Mouse (Mus musculus): ENCODE data around the gene Ugt1a8. TPM values are rescaled to one million over a fixed set of nuclear protein-coding genes. Genes with fewer than 3 reads are reported as not detected.

Ugt1a8 gene
- polyA plus RNA-seq, 1 experiment from 2014 or later = not detected

- Histone ChIP-seq H3K4me2 (ENCODE audit: low read length) (no peak overlapping the region), H3K27me3 (ENCODE audit: control insufficient read depth, insufficient read depth, low read length) (no peaks in the 10 kb centered on the region), H3K9ac (ENCODE audit: low read length) (no peak overlapping the region), H3K4me1 (ENCODE audit: control insufficient read depth in 2 of 2, insufficient read depth in 2 of 2, low read length in 2 of 2) (no peaks in the 10 kb centered on the region), H3K27ac (replicated peaks in 1 of 2; ENCODE audit: control insufficient read depth in 1 of 2, insufficient read depth in 1 of 2, low read depth in 2 of 2, low read length in 2 of 2) (no peak overlapping the region), H3K4me3 (ENCODE audit: control insufficient read depth in 1 of 2, insufficient read depth in 1 of 2, low read depth in 1 of 2, low read length in 2 of 2) (no peak overlapping the region), H3K36me3 (ENCODE audit: control insufficient read depth, insufficient read depth, low read length) (no peaks in the 10 kb centered on the region), H3K9me3 (ENCODE audit: control insufficient read depth, low read length) (peaks cover 94% of the 10 kb centered on the region)
- WGBS = 57% methylated on average over 5 of the region's 5 CpGs
- no peak for ATAC-seq (ENCODE audit: insufficient number of reproducible peaks, insufficient read depth, low FRiP score, low read depth)
These were observed 156.2 kb downstream of the Ugt1a8 start for GRCm38 (mm10) chr1:88243861-88244260.

GRCm38 (mm10) chr1:88245881-88246280 is 158.3 kb downstream of the Ugt1a8 start:
- ATAC-seq (ENCODE audit: insufficient number of reproducible peaks, insufficient read depth, low FRiP score, low read depth) = no peak
- WGBS = 75% methylated on average over 6 of the region's 6 CpGs
- Histone ChIP-seq H3K27ac (replicated peaks in 1 of 2; ENCODE audit: control insufficient read depth in 1 of 2, insufficient read depth in 1 of 2, low read depth in 2 of 2, low read length in 2 of 2) (no peak overlapping the region), H3K4me3 (ENCODE audit: control insufficient read depth in 1 of 2, insufficient read depth in 1 of 2, low read depth in 1 of 2, low read length in 2 of 2) (no peak overlapping the region), H3K4me1 (ENCODE audit: control insufficient read depth in 2 of 2, insufficient read depth in 2 of 2, low read length in 2 of 2) (no peaks in the 10 kb centered on the region), H3K4me2 (ENCODE audit: low read length) (no peak overlapping the region), H3K9me3 (ENCODE audit: control insufficient read depth, low read length) (peaks cover 94% of the 10 kb centered on the region), H3K36me3 (ENCODE audit: control insufficient read depth, insufficient read depth, low read length) (no peaks in the 10 kb centered on the region), H3K27me3 (ENCODE audit: control insufficient read depth, insufficient read depth, low read length) (no peaks in the 10 kb centered on the region), H3K9ac (ENCODE audit: low read length) (no peak overlapping the region)

DNA sequence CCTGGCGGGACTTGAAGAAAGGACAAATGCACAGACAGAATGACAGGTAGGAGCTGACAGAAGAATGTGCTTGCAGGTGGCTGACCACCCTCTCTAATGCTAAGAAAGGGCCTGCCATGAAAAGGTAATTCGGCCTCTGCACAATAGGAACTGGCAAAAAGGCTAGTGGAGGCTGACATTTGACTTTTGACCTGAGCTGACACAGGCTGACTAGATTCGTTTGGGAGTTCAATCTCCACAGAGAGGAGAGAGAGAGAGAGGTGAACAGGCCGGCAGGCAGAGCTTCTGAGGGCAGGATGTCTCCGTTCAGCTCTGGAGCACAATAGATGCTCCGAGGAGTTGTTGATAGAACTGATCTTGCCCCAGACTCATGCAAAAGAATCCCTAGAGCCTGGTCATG is 158.8 kb downstream of the Ugt1a8 start:
- Histone ChIP-seq H3K27me3 (ENCODE audit: control insufficient read depth, insufficient read depth, low read length) (no peaks in the 10 kb centered on the region), H3K9me3 (ENCODE audit: control insufficient read depth, low read length) (peaks cover 94% of the 10 kb centered on the region), H3K4me2 (ENCODE audit: low read length) (no peak overlapping the region), H3K27ac (replicated peaks in 1 of 2; ENCODE audit: control insufficient read depth in 1 of 2, insufficient read depth in 1 of 2, low read depth in 2 of 2, low read length in 2 of 2) (no peak overlapping the region), H3K4me1 (ENCODE audit: control insufficient read depth in 2 of 2, insufficient read depth in 2 of 2, low read length in 2 of 2) (no peaks in the 10 kb centered on the region), H3K9ac (ENCODE audit: low read length) (no peak overlapping the region), H3K4me3 (ENCODE audit: control insufficient read depth in 1 of 2, insufficient read depth in 1 of 2, low read depth in 1 of 2, low read length in 2 of 2) (no peak overlapping the region), H3K36me3 (ENCODE audit: control insufficient read depth, insufficient read depth, low read length) (no peaks in the 10 kb centered on the region)
- ATAC-seq (ENCODE audit: insufficient number of reproducible peaks, insufficient read depth, low FRiP score, low read depth) = no peak
- 40% methylated on average over 6 of the region's 6 CpGs for WGBS

GRCm38 (mm10) chr1:88247660-88248059 is 160.0 kb downstream of the Ugt1a8 start:
- Histone ChIP-seq H3K9me3 (ENCODE audit: control insufficient read depth, low read length) (peaks cover 92% of the 10 kb centered on the region), H3K4me3 (ENCODE audit: control insufficient read depth in 1 of 2, insufficient read depth in 1 of 2, low read depth in 1 of 2, low read length in 2 of 2) (no peak overlapping the region), H3K36me3 (ENCODE audit: control insufficient read depth, insufficient read depth, low read length) (no peaks in the 10 kb centered on the region), H3K4me2 (ENCODE audit: low read length) (no peak overlapping the region), H3K4me1 (ENCODE audit: control insufficient read depth in 2 of 2, insufficient read depth in 2 of 2, low read length in 2 of 2) (no peaks in the 10 kb centered on the region), H3K9ac (ENCODE audit: low read length) (no peak overlapping the region), H3K27ac (replicated peaks in 1 of 2; ENCODE audit: control insufficient read depth in 1 of 2, insufficient read depth in 1 of 2, low read depth in 2 of 2, low read length in 2 of 2) (no peak overlapping the region), H3K27me3 (ENCODE audit: control insufficient read depth, insufficient read depth, low read length) (no peaks in the 10 kb centered on the region)
- ATAC-seq (ENCODE audit: insufficient number of reproducible peaks, insufficient read depth, low FRiP score, low read depth) = no peak
- 42% methylated on average over 2 of the region's 2 CpGs for WGBS

DNA sequence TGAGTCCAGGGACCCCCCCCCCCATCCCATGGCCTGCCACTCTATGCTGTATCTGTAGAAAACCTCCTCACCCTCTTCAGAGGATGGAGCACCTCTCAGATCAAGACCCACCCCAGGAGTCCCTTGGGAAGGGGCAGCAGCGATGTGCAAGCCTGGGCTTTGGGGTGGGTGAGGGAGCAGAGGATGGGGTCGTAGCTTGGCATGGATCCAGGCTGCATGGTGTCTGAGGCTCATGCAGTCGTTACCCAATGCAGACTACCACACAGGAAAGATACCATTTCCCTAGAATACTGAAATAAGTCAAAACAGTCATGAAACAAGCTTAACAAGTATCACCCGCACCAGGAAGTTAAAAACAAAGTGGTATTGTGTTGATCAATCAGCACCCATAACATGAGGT is 161.0 kb downstream of the Ugt1a8 start:
- H3K9me3 ChIP-seq (ENCODE audit: control insufficient read depth, low read length) = peaks cover 94% of the 10 kb centered on the region
- ATAC-seq (ENCODE audit: insufficient number of reproducible peaks, insufficient read depth, low FRiP score, low read depth) = no peak

DNA sequence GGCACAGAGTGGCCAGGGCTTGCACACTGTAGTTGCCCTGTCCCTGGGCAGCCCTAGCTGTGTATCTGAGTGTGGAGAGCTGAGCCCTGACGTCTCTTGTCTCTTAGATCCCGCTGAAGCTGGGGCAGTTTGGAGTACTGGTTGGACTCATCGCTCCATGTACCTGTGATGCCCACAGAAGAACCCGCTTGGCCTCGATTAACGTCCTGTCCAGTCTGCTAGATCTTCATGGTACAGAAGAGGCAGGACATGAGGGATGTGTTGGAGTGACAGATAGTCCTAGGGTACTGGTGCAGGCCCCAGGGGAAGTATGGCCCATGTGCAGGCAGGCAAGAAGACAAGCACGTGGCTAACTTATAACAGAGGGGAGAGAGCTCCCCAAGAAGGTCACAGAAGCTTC is 162.0 kb downstream of the Ugt1a8 start:
- Histone ChIP-seq H3K9me3 (ENCODE audit: control insufficient read depth, low read length) (peaks cover 95% of the 10 kb centered on the region), H3K4me3 (ENCODE audit: control insufficient read depth in 1 of 2, insufficient read depth in 1 of 2, low read depth in 1 of 2, low read length in 2 of 2) (no peak overlapping the region), H3K27ac (replicated peaks in 1 of 2; ENCODE audit: control insufficient read depth in 1 of 2, insufficient read depth in 1 of 2, low read depth in 2 of 2, low read length in 2 of 2) (no peak overlapping the region), H3K4me1 (ENCODE audit: control insufficient read depth in 2 of 2, insufficient read depth in 2 of 2, low read length in 2 of 2) (no peaks in the 10 kb centered on the region), H3K27me3 (ENCODE audit: control insufficient read depth, insufficient read depth, low read length) (no peaks in the 10 kb centered on the region), H3K9ac (ENCODE audit: low read length) (no peak overlapping the region), H3K36me3 (ENCODE audit: control insufficient read depth, insufficient read depth, low read length) (no peaks in the 10 kb centered on the region), H3K4me2 (ENCODE audit: low read length) (no peak overlapping the region)
- 69% methylated on average over 7 of the region's 7 CpGs for WGBS
- ATAC-seq (ENCODE audit: insufficient number of reproducible peaks, insufficient read depth, low FRiP score, low read depth) = no peak

More for the DNA sequence above, 161.0 kb downstream of the Ugt1a8 start:
- 59% methylated on average over 4 of the region's 4 CpGs for WGBS
- Histone ChIP-seq H3K27me3 (ENCODE audit: control insufficient read depth, insufficient read depth, low read length) (no peaks in the 10 kb centered on the region), H3K9ac (ENCODE audit: low read length) (no peak overlapping the region), H3K36me3 (ENCODE audit: control insufficient read depth, insufficient read depth, low read length) (no peaks in the 10 kb centered on the region), H3K27ac (replicated peaks in 1 of 2; ENCODE audit: control insufficient read depth in 1 of 2, insufficient read depth in 1 of 2, low read depth in 2 of 2, low read length in 2 of 2) (no peak overlapping the region), H3K4me1 (ENCODE audit: control insufficient read depth in 2 of 2, insufficient read depth in 2 of 2, low read length in 2 of 2) (no peaks in the 10 kb centered on the region), H3K4me2 (ENCODE audit: low read length) (no peak overlapping the region), H3K4me3 (ENCODE audit: control insufficient read depth in 1 of 2, insufficient read depth in 1 of 2, low read depth in 1 of 2, low read length in 2 of 2) (no peak overlapping the region)

DNA sequence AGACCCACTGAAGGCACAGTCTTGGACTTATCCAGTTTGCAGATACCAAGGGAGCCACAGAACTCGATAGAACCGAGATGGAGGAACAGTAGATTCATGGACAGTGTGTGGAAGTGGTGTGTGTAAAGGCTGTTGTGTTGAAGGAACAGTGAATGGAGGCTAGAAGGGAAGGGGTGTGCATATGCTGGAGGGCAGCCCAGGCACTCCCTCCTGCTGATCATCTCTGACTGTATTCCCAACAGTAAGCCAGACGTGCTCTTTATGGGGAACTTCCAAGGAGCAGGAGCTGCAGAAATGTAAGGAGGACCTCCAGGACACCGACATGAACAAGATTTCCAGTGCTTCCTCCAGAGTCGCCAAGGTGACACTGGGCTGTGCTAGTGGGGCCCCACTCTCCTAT is 162.4 kb downstream of the Ugt1a8 start:
- H3K4me1 ChIP-seq (ENCODE audit: control insufficient read depth in 2 of 2, insufficient read depth in 2 of 2, low read length in 2 of 2) = no peaks in the 10 kb centered on the region
- no peak for ATAC-seq (ENCODE audit: insufficient number of reproducible peaks, insufficient read depth, low FRiP score, low read depth)
- no peaks in the 10 kb centered on the region for H3K27me3 ChIP-seq (ENCODE audit: control insufficient read depth, insufficient read depth, low read length)
- no peaks in the 10 kb centered on the region for H3K36me3 ChIP-seq (ENCODE audit: control insufficient read depth, insufficient read depth, low read length)
- H3K9me3 ChIP-seq (ENCODE audit: control insufficient read depth, low read length) = peaks cover 95% of the 10 kb centered on the region
- no peak overlapping the region for H3K4me2 ChIP-seq (ENCODE audit: low read length)
- no peak overlapping the region for H3K27ac ChIP-seq (replicated peaks in 1 of 2; ENCODE audit: control insufficient read depth in 1 of 2, insufficient read depth in 1 of 2, low read depth in 2 of 2, low read length in 2 of 2)
- no peak overlapping the region for H3K9ac ChIP-seq (ENCODE audit: low read length)
- H3K4me3 ChIP-seq (ENCODE audit: control insufficient read depth in 1 of 2, insufficient read depth in 1 of 2, low read depth in 1 of 2, low read length in 2 of 2) = no peak overlapping the region
- WGBS = 70% methylated on average over 5 of the region's 5 CpGs

- no peaks in the 10 kb centered on the region for H3K4me1 ChIP-seq (ENCODE audit: control insufficient read depth in 2 of 2, insufficient read depth in 2 of 2, low read length in 2 of 2)
- H3K27me3 ChIP-seq (ENCODE audit: control insufficient read depth, insufficient read depth, low read length) = no peaks in the 10 kb centered on the region
- H3K27ac ChIP-seq (replicated peaks in 1 of 2; ENCODE audit: control insufficient read depth in 1 of 2, insufficient read depth in 1 of 2, low read depth in 2 of 2, low read length in 2 of 2) = no peak overlapping the region
- no peak overlapping the region for H3K4me3 ChIP-seq (ENCODE audit: control insufficient read depth in 1 of 2, insufficient read depth in 1 of 2, low read depth in 1 of 2, low read length in 2 of 2)
- ATAC-seq (ENCODE audit: insufficient number of reproducible peaks, insufficient read depth, low FRiP score, low read depth) = no peak
- WGBS = 70% methylated on average over 8 of the region's 8 CpGs
- H3K4me2 ChIP-seq (ENCODE audit: low read length) = no peak overlapping the region
- peaks cover 87% of the 10 kb centered on the region for H3K9me3 ChIP-seq (ENCODE audit: control insufficient read depth, low read length)
- no peaks in the 10 kb centered on the region for H3K36me3 ChIP-seq (ENCODE audit: control insufficient read depth, insufficient read depth, low read length)
- no peak overlapping the region for H3K9ac ChIP-seq (ENCODE audit: low read length)
These were observed 165.5 kb downstream of the Ugt1a8 start for GRCm38 (mm10) chr1:88253106-88253505.

All from heart, embryonic 14.5 days (tissue).